Mouse (Mus musculus) liver, adult 2 months (tissue): ENCODE data around the gene Tob1.

Source experiments
- CTCF ChIP-seq: fragments of 200-500 bp; IDR thresholded peaks from 2 replicates; pipeline ENCODE4 v1.5.1; 2011; ENCODE audit warnings: low read depth, low read length, control low read depth
- POLR2A ChIP-seq: fragments of 200-500 bp; IDR thresholded peaks from 2 replicates; pipeline ENCODE4 v1.6.1; 2011; ENCODE audit warnings: low read length, control low read depth; ENCODE audit not compliant: insufficient read depth; ENCODE audit errors: extremely low read depth

- TF ChIP-seq POLR2A (no peak), CTCF (no peak)
Observed at GRCm38 (mm10) chr11:94196311-94196710, 14.9 kb upstream of the Tob1 start.
